Mouse (Mus musculus) CD4-positive naive resting alpha-beta T cell, adult 76 days (primary cell): ENCODE data around the gene Rtp2. TPM values are rescaled to one million over a fixed set of nuclear protein-coding genes. Genes with fewer than 3 reads are reported as not detected.

ENCODE experiments used
- total RNA-seq: library from RNA; stranded (reverse); gene quantifications from one replicate; pipeline ENCODE4 v1.2.4, GENCODE M21; 2023

Rtp2 gene
- total RNA-seq: not detected

DNA sequence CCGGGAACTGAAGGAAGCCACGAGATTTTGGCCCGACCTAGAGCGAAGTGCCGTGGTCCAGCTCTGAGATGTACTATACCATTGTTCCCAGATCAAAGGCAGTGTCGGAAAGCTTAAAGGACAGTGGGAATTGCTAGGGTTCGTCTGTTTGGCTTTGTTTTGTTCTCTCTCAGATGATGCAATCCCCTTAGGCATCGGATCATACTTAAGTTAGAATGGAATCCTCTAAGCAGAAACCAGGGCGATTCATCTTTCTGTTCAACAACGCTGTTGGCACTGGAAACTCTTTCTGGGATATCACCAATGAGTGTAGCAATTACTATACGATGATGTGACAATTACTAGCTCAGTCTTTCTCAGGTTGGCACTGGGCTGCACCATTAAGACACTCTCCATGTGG is at the start of gene Rtp2:
TSS of gene Rtp2 (minus strand) at position 101 of the 400 bp plus-strand sequence.

DNA sequence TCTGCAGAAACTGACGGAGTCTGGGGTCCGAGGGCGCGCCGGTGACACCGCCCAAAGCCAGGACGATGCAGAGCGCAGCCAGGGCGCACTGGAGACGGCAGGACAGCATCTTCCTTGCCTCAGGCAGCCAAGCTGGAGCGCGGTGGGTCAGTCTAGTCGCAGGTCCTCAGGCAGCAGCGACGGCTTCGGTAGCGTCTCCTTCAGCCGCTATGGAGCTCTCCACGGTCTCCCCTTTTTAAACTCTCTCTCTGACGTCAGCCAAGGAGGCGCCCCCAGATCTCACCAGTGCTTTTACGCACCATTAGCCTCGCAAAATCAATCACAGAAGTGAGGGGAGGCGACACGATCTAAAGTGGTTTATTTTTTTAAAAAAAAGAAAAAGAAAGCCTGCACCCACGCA is 41.6 kb downstream of the Rtp2 start, which contains the start of gene Sst:
TSS of gene Sst (minus strand) at position 323 of the 400 bp plus-strand sequence.

Other genes with a start within 250 kb of the Rtp2 start
- gene Sst, start 41.4 kb downstream of the Rtp2 start, total RNA-seq: not detected
- not detected for gene Gm37419, start 56.1 kb upstream of the Rtp2 start, total RNA-seq
- gene Bcl6, start 56.5 kb upstream of the Rtp2 start, total RNA-seq: 19.3 TPM